Mouse (Mus musculus): ENCODE results near the gene Stard9. TPM values are rescaled to one million over a fixed set of nuclear protein-coding genes. Genes with fewer than 3 reads are reported as not detected.

Stard9 gene
- total and polyA plus RNA-seq, 3 experiments = 0.23 to 0.81 (median 0.76) TPM

DNA sequence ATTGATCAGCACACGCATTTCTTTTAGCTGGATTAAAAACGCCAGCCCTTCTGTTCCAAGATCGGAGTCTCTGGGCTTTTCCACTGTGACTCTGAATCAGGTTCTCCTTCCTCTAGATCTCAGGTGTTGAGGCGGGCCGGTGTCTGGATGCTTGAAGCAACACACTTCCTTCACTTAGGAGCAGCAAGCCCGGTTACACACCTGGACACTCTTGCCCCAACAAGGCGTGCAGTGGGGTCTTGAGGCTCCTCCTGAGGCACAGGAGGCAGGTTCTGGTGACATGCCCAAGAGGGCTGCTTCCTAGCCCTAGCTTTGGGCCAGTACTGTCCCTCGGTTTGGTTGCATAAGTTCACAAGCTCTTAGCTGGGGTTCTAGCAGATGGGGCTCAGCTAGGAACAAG, 89.6 kb downstream of the Stard9 start:
- Histone ChIP-seq H3K27ac (ENCODE audit: insufficient read depth, low read depth) (no peak overlapping the region), H3K36me3 (replicated peaks in 1 of 2; ENCODE audit: control insufficient read depth in 1 of 2, insufficient read depth in 1 of 2, low read length in 1 of 2) (peaks cover 60 to 93% of the 10 kb centered on the region in 2 experiments), H3K9me3 (replicated peaks; ENCODE audit: low read length) (no peaks in the 10 kb centered on the region), H3K4me3 (replicated peaks in 1 of 3; ENCODE audit: low read depth in 2 of 3, low read length in 2 of 3, poor library complexity in 1 of 3) (no peak overlapping the region), H3K79me2 (replicated peaks; ENCODE audit: control insufficient read depth, extremely low read depth, insufficient read depth, poor library complexity, severe bottlenecking) (no peaks in the 10 kb centered on the region), H3K27me3 (replicated peaks) (no peaks in the 10 kb centered on the region), H3K4me1 (ENCODE audit: control insufficient read depth in 1 of 2, insufficient read depth in 2 of 2) (peaks cover 0 to 11% of the 10 kb centered on the region in 2 experiments; a peak in 1 of 4 replicates), H3K4me2 (ENCODE audit: insufficient read depth, low read depth, poor library complexity, severe bottlenecking) (no peak overlapping the region), H3K9ac (ENCODE audit: insufficient read depth, low read depth) (no peak overlapping the region)
- in situ Hi-C loops (cut with MboI; ENCODE audit: low pct_ligation_motif_present, low pct_unique_long_range_greater_than_20kb, low sequenced_read_pairs) = no loop called here
- dilution Hi-C loops (cut with MboI; ENCODE audit: extremely low pct_ligation_motif_present, extremely low pct_unique_long_range_greater_than_20kb, low sequenced_read_pairs) = no loop called here
- DNase-seq (ENCODE audit: extremely low read depth) = no peak
- TF ChIP-seq RAD21 (IDR thresholded peaks at IDR 0.05; ENCODE audit: low read depth, low read length) (no peak), JUND (conservative IDR thresholded peaks at IDR 0.05; ENCODE audit: low read depth, low read length) (no peak), BHLHE40 (IDR thresholded peaks at IDR 0.05; ENCODE audit: low read depth, low read length) (no peak), CTCF (conservative IDR thresholded peaks at IDR 0.05 in 1 of 2, IDR thresholded peaks at IDR 0.05 in 1 of 2; ENCODE audit: low read depth in 2 of 2, low read length in 2 of 2) (no peak), NELFE (IDR thresholded peaks at IDR 0.05; ENCODE audit: low read depth, low read length) (no peak), ZKSCAN1 (IDR thresholded peaks at IDR 0.05; ENCODE audit: borderline replicate concordance, low read depth, low read length) (no peak), TCF12 (IDR thresholded peaks at IDR 0.05; ENCODE audit: low read depth, low read length) (no peak), EP300 (IDR thresholded peaks at IDR 0.05; ENCODE audit: low read length) (no peak), ZNF384 (IDR thresholded peaks at IDR 0.05; ENCODE audit: low read depth, low read length) (no peak), CHD2 (IDR thresholded peaks at IDR 0.05; ENCODE audit: low read length) (no peak), ZC3H11A (IDR thresholded peaks at IDR 0.05; ENCODE audit: low read depth, low read length) (no peak), CHD1 (IDR thresholded peaks at IDR 0.05; ENCODE audit: low read depth, low read length) (no peak), MAFK (IDR thresholded peaks at IDR 0.05; ENCODE audit: insufficient replicate concordance, low read length) (no peak), PAX5 (IDR thresholded peaks at IDR 0.05; ENCODE audit: low read length) (no peak), MYC (IDR thresholded peaks at IDR 0.05; ENCODE audit: low read depth, low read length) (no peak), ZMIZ1 (IDR thresholded peaks at IDR 0.05; ENCODE audit: low read depth, low read length) (no peak), KAT2A (IDR thresholded peaks at IDR 0.05; ENCODE audit: insufficient replicate concordance, low read length) (no peak)

DNA sequence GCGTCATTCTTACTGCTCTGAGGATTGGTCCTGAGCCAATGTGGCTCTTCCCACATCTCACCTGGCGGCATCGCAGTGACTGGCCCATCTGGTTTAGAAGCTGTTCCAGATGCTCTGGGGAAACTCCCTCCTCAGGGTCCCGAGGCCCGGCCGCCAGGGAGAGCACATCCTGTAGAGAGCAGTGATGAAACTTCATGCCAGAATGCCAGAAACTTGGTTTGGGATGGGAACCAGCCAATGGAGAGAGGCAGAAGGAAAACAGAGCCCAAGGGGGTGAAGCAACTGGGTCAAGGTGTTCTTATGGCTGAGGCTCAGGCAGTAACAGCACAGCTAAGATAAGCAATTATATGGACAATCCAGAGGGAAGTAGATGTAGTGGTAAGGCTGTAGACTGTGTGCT, 91.9 kb downstream of the Stard9 start:
- dilution Hi-C loops (cut with MboI; ENCODE audit: extremely low pct_ligation_motif_present, extremely low pct_unique_long_range_greater_than_20kb, low sequenced_read_pairs) = no loop called here
- H3K4me2 ChIP-seq (ENCODE audit: insufficient read depth, low read depth, poor library complexity, severe bottlenecking) = no peak overlapping the region

More for the DNA sequence above, 91.9 kb downstream of the Stard9 start:
- Histone ChIP-seq H3K4me3 (replicated peaks in 1 of 3; ENCODE audit: low read depth in 2 of 3, low read length in 2 of 3, poor library complexity in 1 of 3) (no peak overlapping the region), H3K9me3 (replicated peaks; ENCODE audit: low read length) (no peaks in the 10 kb centered on the region), H3K79me2 (replicated peaks; ENCODE audit: control insufficient read depth, extremely low read depth, insufficient read depth, poor library complexity, severe bottlenecking) (no peaks in the 10 kb centered on the region; the same call in 1 of the 2 replicates), H3K4me1 (ENCODE audit: control insufficient read depth in 1 of 2, insufficient read depth in 2 of 2) (peaks cover 7 to 35% of the 10 kb centered on the region in 2 experiments), H3K36me3 (replicated peaks in 1 of 2; ENCODE audit: control insufficient read depth in 1 of 2, insufficient read depth in 1 of 2, low read length in 1 of 2) (peaks cover 59 to 91% of the 10 kb centered on the region in 2 experiments), H3K9ac (ENCODE audit: insufficient read depth, low read depth) (no peak overlapping the region), H3K27me3 (replicated peaks) (no peaks in the 10 kb centered on the region), H3K27ac (ENCODE audit: insufficient read depth, low read depth) (no peak overlapping the region)
- no peak for TF ChIP-seq EP300 (IDR thresholded peaks at IDR 0.05; ENCODE audit: low read length)
- DNase-seq (ENCODE audit: extremely low read depth) = no peak
- in situ Hi-C loops (cut with MboI; ENCODE audit: low pct_ligation_motif_present, low pct_unique_long_range_greater_than_20kb, low sequenced_read_pairs) = no loop called here
